Mouse (Mus musculus): ENCODE results near the gene Tfdp1.

The Tfdp1 gene

DNA sequence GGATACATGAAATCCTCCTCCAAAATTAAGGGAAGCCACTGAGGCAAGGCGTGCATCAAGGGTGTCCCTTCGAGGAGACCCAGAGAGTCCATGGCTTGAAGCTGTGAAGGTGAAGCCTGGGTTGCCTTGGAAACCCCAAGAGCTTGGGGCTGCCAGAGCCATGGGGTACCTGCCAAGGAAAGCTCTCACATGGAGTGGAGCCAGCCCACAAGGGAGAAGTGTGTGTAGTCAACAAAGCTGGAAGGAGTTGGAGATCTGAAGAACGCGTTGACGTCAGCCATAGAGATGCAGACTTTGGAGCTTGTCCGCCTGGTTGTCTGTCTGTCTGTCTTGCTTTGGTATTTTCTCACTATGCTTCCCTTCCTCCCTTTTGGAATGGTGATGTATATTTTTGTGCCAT, 82.4 kb downstream of the Tfdp1 start:
- DNase-seq: peak; percentile 16

DNA sequence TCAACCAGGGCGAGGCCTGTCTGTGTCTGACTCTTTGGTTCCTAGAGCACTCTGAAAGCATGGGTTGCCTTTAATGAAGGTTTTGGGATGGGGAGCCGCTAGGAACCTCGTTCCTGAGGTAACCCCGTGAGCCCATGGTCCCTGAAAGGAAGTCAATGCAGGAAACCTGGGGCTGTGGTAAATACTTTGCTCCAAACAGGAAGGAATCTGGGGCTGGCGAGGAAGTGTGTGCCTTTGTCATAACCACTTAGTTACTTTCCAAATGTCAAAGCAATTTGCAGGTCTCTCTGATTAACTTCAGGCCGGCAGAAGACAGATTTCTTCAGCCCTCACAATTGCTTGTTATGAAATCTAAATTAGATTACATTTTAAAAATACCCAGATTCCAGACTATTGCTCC, 88.8 kb downstream of the Tfdp1 start:
- peak; percentile 45 for DNase-seq
